Mouse (Mus musculus) liver, embryonic 13.5 days (tissue): Measurements from ENCODE around the gene Ifnl2. TPM values are rescaled to one million over a fixed set of nuclear protein-coding genes. Genes with fewer than 3 reads are reported as not detected.
A peak's percentile ranks its signal among the peaks of the same experiment; 100 is the strongest.
"Not testable (repeated sequence)": the region's sequence is repeated elsewhere in the genome, so short reads cannot be mapped to it uniquely, and the experiment has no call there.

ENCODE experiments used
- ATAC-seq: fragments of 200-750 bp; cut with Nextera tagmentation; 2 replicates; pipeline ENCODE4 v1.8.0; 2017; ENCODE audit warnings: low read depth, mild to moderate bottlenecking, moderate number of reproducible peaks, moderate library complexity
- DNase-seq: peaks from one replicate; pipeline ENCODE4 v3.0.0; 2022
- H3K27ac ChIP-seq: fragments of 300-500 bp; sonication (generic); 2 replicates; pipeline ENCODE4 v1.5.1; 2015; ENCODE audit warnings: moderate library complexity, mild to moderate bottlenecking, inconsistent platforms
- H3K27me3 ChIP-seq: fragments of 300-500 bp; sonication (generic); 2 replicates; pipeline ENCODE4 v1.6.1; 2015; ENCODE audit warnings: mild to moderate bottlenecking, inconsistent platforms
- H3K36me3 ChIP-seq: fragments of 300-500 bp; sonication (generic); 2 replicates; pipeline ENCODE4 v1.6.1; 2015; ENCODE audit warnings: mild to moderate bottlenecking, inconsistent platforms
- H3K4me1 ChIP-seq: fragments of 300-500 bp; sonication (generic); replicated peaks from 2 replicates; pipeline ENCODE4 v1.6.1; 2015; ENCODE audit warnings: inconsistent platforms
- H3K4me2 ChIP-seq: fragments of 300-500 bp; sonication (generic); 2 replicates; pipeline ENCODE4 v1.6.1; 2015; ENCODE audit warnings: inconsistent platforms, mild to moderate bottlenecking, moderate library complexity
- H3K4me3 ChIP-seq: fragments of 300-500 bp; sonication (generic); replicated peaks from 2 replicates; pipeline ENCODE4 v1.5.1; 2015; ENCODE audit warnings: mild to moderate bottlenecking, inconsistent platforms
- H3K9ac ChIP-seq: fragments of 300-500 bp; sonication (generic); 2 replicates; pipeline ENCODE4 v1.6.1; 2015; ENCODE audit warnings: mild to moderate bottlenecking, inconsistent platforms
- H3K9me3 ChIP-seq: fragments of 300-500 bp; sonication (generic); replicated peaks from 2 replicates; pipeline ENCODE4 v1.6.1; 2016; ENCODE audit warnings: inconsistent platforms
- WGBS: fragments of 180-500 bp; shearing (Covaris S2); methylation state at CpG from one replicate; pipeline ENCODE4 v1.1.7; 2015; ENCODE audit not compliant: insufficient replicate concordance; 5-methylcytosine and 5-hydroxymethylcytosine counted together
- polyA plus RNA-seq: library from polyadenylated mRNA; unstranded; fragments of >200 nt; fragmentation: Nextera tagmentation; extraction: Ambion mirVana; gene quantifications from 2 replicates; pipeline ENCODE4 v1.2.1, GENCODE M21; 2015

Ifnl2 gene
- polyA plus RNA-seq = not detected in 2 replicates

GRCm38 (mm10) chr7:28510405-28510974, at the start of gene Ifnl2:
Gene Ifnl2 (minus strand): TSS chr7:28510455.
- not testable (repeated sequence) for H3K9me3 ChIP-seq, H3K27ac ChIP-seq, H3K27me3 ChIP-seq, H3K9ac ChIP-seq, H3K4me3 ChIP-seq, ATAC-seq, H3K36me3 ChIP-seq, H3K4me1 ChIP-seq, DNase-seq, H3K4me2 ChIP-seq
- 47% methylated on average over 8 of the region's 8 CpGs for WGBS

GRCm38 (mm10) chr7:28558486-28558885, 48.2 kb upstream of the Ifnl2 start:
- WGBS = 37% methylated on average over 4 of the region's 4 CpGs
- H3K27me3 ChIP-seq = no peaks in the 10 kb centered on the region
- no peak for DNase-seq
- H3K4me1 ChIP-seq = peaks cover 23% of the 10 kb centered on the region
- no peak overlapping the region for H3K27ac ChIP-seq
- peaks cover 50% of the 10 kb centered on the region for H3K36me3 ChIP-seq
- H3K9ac ChIP-seq = no peak overlapping the region
- no peaks in the 10 kb centered on the region for H3K9me3 ChIP-seq
- H3K4me2 ChIP-seq = no peak overlapping the region
- H3K4me3 ChIP-seq = no peak overlapping the region
- ATAC-seq = no peak

DNA sequence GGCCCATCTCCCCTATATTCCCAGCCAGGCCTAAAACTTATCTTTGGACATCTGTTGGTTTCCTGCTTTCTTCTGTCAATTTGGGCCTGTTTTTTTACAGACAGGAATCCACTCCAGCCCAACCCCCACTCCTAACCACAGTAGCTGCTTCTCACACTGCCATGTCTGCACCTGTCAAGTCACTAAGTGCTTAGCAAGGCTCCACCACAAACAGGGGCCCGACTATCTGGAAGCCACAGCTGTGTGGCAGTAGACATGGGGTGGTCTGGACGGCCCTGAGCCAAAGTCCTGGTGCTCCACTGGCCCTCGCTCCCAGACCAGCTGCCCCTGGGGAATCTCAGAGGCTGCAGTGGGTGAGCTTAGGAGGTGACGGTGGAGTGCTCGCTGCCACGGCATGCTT, 47.5 kb upstream of the Ifnl2 start:
- no peaks in the 10 kb centered on the region for H3K27me3 ChIP-seq
- no peak overlapping the region for H3K27ac ChIP-seq
- peak overlapping the region; percentile 17; the same call in 1 of the 2 replicates for H3K9ac ChIP-seq
- peaks cover 42% of the 10 kb centered on the region for H3K36me3 ChIP-seq
- no peak overlapping the region for H3K4me2 ChIP-seq
- 24% methylated on average over 6 of the region's 6 CpGs for WGBS
- DNase-seq = no peak
- no peaks in the 10 kb centered on the region for H3K9me3 ChIP-seq
- no peak overlapping the region for H3K4me3 ChIP-seq
- ATAC-seq = 0 out of 2 replicates have a peak, but pooled peaks have one; percentile 22
- peaks cover 23% of the 10 kb centered on the region for H3K4me1 ChIP-seq

DNA sequence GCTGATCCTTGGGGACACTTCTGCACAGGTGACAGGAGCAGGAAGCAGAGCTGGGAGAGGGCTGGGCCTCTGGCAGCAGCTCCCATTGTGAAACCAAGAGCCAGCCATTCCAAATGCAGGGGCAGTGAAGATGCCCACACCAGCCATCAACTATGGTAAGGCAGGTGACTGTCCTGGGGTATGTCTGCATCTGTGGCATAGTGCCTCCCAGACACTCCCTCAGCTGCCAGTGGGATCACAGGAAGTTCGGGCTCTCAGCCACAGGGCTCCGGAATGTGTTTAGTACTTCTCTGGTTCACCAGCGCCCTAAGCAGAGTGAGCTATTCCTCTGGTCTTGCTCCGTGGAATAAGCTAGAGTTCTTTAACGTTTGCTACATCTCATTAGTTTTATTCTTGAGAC, 46.8 kb upstream of the Ifnl2 start:
- 55% methylated on average over 5 of the region's 5 CpGs for WGBS
- H3K9me3 ChIP-seq = no peaks in the 10 kb centered on the region
- no peak overlapping the region for H3K9ac ChIP-seq
- H3K36me3 ChIP-seq = peaks cover 35% of the 10 kb centered on the region
- no peak overlapping the region for H3K27ac ChIP-seq
- no peak overlapping the region for H3K4me2 ChIP-seq
- H3K4me1 ChIP-seq = peaks cover 23% of the 10 kb centered on the region
- DNase-seq = no peak
- no peaks in the 10 kb centered on the region for H3K27me3 ChIP-seq
- no peak overlapping the region for H3K4me3 ChIP-seq
- no peak for ATAC-seq

GRCm38 (mm10) chr7:28555939-28556535, 45.8 kb upstream of the Ifnl2 start:
- Histone ChIP-seq H3K9me3 (no peaks in the 10 kb centered on the region), H3K36me3 (peaks cover 26% of the 10 kb centered on the region), H3K4me2 (no peak overlapping the region), H3K4me1 (peaks cover 23% of the 10 kb centered on the region), H3K27ac (no peak overlapping the region), H3K4me3 (no peak overlapping the region), H3K27me3 (no peaks in the 10 kb centered on the region), H3K9ac (no peak overlapping the region)
- ATAC-seq (no peak), DNase-seq (no peak)
- 29% methylated on average over 5 of the region's 5 CpGs for WGBS

- peaks cover 3% of the 10 kb centered on the region for H3K27me3 ChIP-seq
- no peak overlapping the region for H3K27ac ChIP-seq
- no peak for ATAC-seq
- no peak for DNase-seq
- H3K36me3 ChIP-seq = no peaks in the 10 kb centered on the region
- no peak overlapping the region for H3K4me3 ChIP-seq
- H3K4me2 ChIP-seq = no peak overlapping the region
- no peaks in the 10 kb centered on the region for H3K9me3 ChIP-seq
- 73% methylated on average over 6 of the region's 6 CpGs for WGBS
- H3K4me1 ChIP-seq = peaks cover 13% of the 10 kb centered on the region
- no peak overlapping the region for H3K9ac ChIP-seq
Measured at GRCm38 (mm10) chr7:28553076-28553475, 42.8 kb upstream of the Ifnl2 start.

- Histone ChIP-seq H3K4me1 (peaks cover 6% of the 10 kb centered on the region), H3K9ac (no peak overlapping the region), H3K4me3 (no peak overlapping the region), H3K9me3 (no peaks in the 10 kb centered on the region), H3K27me3 (peaks cover 52% of the 10 kb centered on the region), H3K27ac (no peak overlapping the region), H3K4me2 (no peak overlapping the region), H3K36me3 (no peaks in the 10 kb centered on the region)
- no peak; the same call in 1 of the 2 replicates for ATAC-seq
- 18% methylated on average over 7 of the region's 7 CpGs for WGBS
- no peak for DNase-seq
Measured at GRCm38 (mm10) chr7:28547628-28548027, 37.4 kb upstream of the Ifnl2 start.

- Histone ChIP-seq H3K9me3 (no peaks in the 10 kb centered on the region), H3K4me2 (peak within 1 kb of the TSS; percentile 35), H3K9ac (no peak within 1 kb of the TSS), H3K27me3 (peaks cover 52% of the 10 kb centered on the region), H3K4me1 (peaks cover 6% of the 10 kb centered on the region), H3K4me3 (0 out of 2 replicates have a peak within 1 kb of the TSS, but pooled peaks have one; percentile 6), H3K27ac (no peak within 1 kb of the TSS), H3K36me3 (no peaks in the 10 kb centered on the region)
- no peak for DNase-seq
- WGBS = 7% methylated on average over 5 of the region's 5 CpGs
- no peak for ATAC-seq
Measured at GRCm38 (mm10) chr7:28547154-28547553, 36.9 kb upstream of the Ifnl2 start, which contains the start of gene Nccrp1. Gene Nccrp1 (minus strand): TSS chr7:28547254.

- 4% methylated on average over 22 of the region's 22 CpGs for WGBS
- no peaks in the 10 kb centered on the region for H3K36me3 ChIP-seq
- peaks cover 52% of the 10 kb centered on the region for H3K27me3 ChIP-seq
- DNase-seq = no peak
- peaks cover 6% of the 10 kb centered on the region for H3K4me1 ChIP-seq
- no peak for ATAC-seq
- H3K4me2 ChIP-seq = peak overlapping the region; percentile 35
- no peak overlapping the region for H3K27ac ChIP-seq
- no peak overlapping the region for H3K9ac ChIP-seq
- H3K9me3 ChIP-seq = no peaks in the 10 kb centered on the region
- 0 out of 2 replicates have a peak overlapping the region, but pooled peaks have one; percentile 6 for H3K4me3 ChIP-seq
Measured at GRCm38 (mm10) chr7:28546649-28547048, 36.4 kb upstream of the Ifnl2 start.

GRCm38 (mm10) chr7:28545891-28546210, 35.6 kb upstream of the Ifnl2 start:
- H3K36me3 ChIP-seq = no peaks in the 10 kb centered on the region
- no peaks in the 10 kb centered on the region for H3K9me3 ChIP-seq
- peaks cover 52% of the 10 kb centered on the region for H3K27me3 ChIP-seq
- H3K27ac ChIP-seq = no peak overlapping the region
- H3K9ac ChIP-seq = no peak overlapping the region
- no peak overlapping the region for H3K4me2 ChIP-seq
- peaks cover 6% of the 10 kb centered on the region for H3K4me1 ChIP-seq
- H3K4me3 ChIP-seq = no peak overlapping the region
- no peak for ATAC-seq
- 57% methylated on average over 7 of the region's 7 CpGs for WGBS
- no peak for DNase-seq

- ATAC-seq (0 out of 2 replicates have a peak, but pooled peaks have one; percentile 26), DNase-seq (no peak)
- no peaks in the 10 kb centered on the region for H3K36me3 ChIP-seq
- no peaks in the 10 kb centered on the region for H3K9me3 ChIP-seq
- no peak overlapping the region for H3K4me2 ChIP-seq
- H3K4me3 ChIP-seq = no peak overlapping the region
- WGBS = 22% methylated on average over 14 of the region's 14 CpGs
- no peak overlapping the region for H3K27ac ChIP-seq
- H3K9ac ChIP-seq = no peak overlapping the region
- peaks cover 52% of the 10 kb centered on the region for H3K27me3 ChIP-seq
- peaks cover 6% of the 10 kb centered on the region for H3K4me1 ChIP-seq
Measured at GRCm38 (mm10) chr7:28545048-28545890, 35.0 kb upstream of the Ifnl2 start.
